Mouse (Mus musculus): ENCODE data around the gene Gm42688.

Gene Gm42688

DNA sequence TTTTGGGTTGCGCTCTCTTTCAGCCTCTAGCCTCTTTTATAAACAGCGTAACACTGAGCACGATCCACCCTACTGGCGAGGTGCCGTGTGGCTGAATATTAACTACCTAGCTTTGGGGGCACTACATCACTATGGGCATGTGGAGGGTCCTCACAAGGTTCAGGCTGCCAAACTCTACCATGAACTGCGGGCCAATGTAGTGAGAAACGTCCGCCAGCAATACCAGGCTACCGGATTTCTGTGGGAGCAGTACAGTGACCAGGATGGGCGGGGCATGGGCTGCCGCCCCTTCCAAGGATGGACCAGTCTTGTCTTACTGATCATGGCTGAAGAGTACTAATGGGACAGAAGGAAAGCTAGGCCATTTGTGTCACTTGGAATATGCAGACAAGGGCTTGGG, 17.0 kb downstream of the Gm42688 start:
- DNase-seq: no peak

- DNase-seq: peak; percentile 29 to 43
Measured at GRCm38 (mm10) chr6:83118825-83119733, 17.7 kb downstream of the Gm42688 start.

- DNase-seq: no peak
Measured at GRCm38 (mm10) chr6:83119734-83120051, 18.3 kb downstream of the Gm42688 start.

DNA sequence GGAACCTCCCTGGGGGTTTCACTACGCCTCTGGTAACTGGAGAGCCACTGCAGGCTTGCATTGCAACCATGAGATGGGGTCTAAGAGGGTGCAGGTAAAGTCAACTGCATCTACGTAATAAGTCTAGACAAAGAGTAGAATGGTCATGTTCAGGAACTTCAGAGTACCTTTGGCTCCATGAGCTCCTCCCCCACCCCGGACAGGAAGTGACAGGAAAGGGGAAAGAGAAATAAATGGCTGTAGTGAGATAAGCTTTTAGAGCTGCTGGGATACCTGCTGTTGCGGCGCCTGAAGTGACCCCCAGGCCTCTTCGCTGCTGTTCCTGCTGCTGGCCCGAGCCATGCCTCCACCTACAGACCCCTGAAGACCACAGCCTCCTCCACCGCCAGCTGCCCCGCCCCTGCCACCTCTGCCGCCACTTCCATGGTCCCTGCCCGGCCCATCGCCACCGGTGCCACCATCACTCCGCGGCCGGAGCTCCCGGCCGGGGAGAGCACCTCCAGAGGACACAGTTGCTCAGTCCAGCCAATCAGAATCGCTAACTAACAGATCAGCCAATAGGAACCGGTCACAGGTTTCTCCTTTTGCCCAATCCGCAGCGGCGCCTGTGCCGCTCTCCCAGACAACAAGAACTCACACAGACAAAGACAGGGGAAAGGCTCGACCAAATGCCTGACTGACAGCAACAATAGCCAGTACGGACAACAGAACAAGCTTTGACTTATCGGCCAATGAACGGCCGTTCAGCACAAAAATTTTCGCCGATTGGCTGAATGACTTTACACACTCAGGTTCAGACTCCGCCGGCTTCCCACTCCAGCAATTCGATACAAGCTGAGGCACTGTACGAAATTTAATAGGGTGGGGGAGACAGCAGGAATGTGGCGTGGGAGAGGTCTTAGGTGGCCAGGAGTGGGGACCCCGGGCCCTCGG, 19.8 kb downstream of the Gm42688 start, which contains the start of gene Wbp1:
TSS of gene Wbp1 (minus strand) at position 630 of the 933 bp plus-strand sequence.
- DNase-seq: peak; percentile 86 to 94

- DNase-seq: peak in 1 of 2 experiments; percentile 64
Measured at GRCm38 (mm10) chr6:83121863-83122710, 20.7 kb downstream of the Gm42688 start.

DNA sequence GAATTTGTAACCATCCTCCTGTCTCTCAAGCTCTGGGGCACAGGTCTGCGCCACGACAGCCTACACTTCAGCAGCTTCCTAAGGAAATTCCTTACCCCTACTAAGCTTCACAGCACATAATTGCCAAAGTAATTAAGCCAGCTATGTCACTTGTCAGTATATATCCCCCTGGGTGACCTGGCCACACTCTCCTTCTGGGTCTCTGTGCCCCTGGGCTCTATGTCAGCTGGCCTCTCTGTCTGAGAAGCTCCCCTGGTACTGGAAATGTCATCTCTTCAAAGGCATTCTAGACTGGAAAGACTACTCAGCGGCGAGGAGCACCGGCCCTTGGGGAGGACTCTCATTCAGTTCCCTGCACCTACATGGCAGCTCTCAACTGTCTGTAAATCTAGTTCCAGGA, 21.5 kb downstream of the Gm42688 start:
- no peak for DNase-seq

DNA sequence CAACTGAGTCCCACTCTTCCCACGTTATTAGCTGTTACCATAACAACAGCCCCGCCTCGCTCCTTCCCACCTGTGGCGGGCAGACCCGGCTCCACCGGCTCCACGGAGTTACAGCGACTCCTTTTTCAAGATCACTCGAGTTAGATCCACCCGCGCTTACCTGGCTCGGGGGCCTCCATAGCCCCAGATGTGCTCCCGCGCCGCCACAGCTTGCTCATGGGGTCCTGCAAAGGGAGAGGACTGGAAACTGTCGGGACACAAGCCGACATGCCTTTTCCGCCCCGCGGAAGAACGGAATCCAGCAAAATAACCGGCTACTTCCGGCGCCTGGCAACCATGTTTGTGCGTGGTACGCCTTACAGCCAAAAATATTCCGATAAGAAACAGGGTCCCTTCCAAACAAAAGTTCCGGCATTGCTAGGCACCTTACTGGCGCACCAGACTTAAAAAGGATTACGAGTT, 23.5 kb downstream of the Gm42688 start:
- peak; percentile 88 to 89 for DNase-seq

DNA sequence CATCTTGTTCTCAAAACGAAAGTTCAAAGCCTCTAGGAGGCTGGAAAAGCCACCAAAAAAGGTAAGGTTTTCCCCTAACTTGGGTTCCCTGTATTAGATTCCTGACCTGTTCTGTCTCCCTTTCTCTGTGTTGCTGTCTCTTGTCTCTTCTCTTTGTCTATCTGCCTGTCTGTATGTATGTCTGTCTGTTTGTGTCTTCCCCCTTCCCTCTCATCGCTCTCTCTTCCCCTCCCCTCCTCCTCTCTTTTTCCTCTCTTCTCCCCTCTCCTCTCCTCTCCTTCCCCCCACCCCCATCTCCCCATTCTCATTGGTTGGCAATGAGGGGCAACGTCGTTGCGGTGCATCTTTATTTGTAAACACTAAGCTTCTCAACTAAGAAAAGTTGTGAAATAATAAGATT, 23.9 kb downstream of the Gm42688 start, which contains the start of gene Ino80b:
TSS of gene Ino80b (minus strand) at position 101 of the 400 bp plus-strand sequence.
- DNase-seq: no peak

DNA sequence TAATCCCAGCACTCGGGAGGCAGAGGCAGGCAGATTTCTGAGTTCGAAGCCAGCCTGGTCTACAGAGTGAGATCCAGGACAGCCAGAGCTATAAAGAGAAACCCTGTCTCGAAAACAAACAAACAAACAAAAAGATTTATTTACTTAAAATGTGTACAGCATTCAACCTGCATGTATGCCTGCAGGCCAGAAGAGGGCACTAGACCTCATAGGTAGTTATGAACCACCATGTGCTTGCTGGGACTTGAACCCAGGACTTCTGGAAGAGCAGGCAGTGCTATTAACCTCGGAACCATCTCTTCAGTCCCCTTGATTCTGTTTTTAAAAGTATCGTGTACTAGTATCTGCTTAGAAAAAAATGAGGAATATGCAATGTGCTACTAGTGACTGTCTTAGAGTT, 26.0 kb downstream of the Gm42688 start:
- no peak for DNase-seq

GRCm38 (mm10) chr6:83131469-83132034, 30.1 kb downstream of the Gm42688 start:
- DNase-seq: no peak

DNA sequence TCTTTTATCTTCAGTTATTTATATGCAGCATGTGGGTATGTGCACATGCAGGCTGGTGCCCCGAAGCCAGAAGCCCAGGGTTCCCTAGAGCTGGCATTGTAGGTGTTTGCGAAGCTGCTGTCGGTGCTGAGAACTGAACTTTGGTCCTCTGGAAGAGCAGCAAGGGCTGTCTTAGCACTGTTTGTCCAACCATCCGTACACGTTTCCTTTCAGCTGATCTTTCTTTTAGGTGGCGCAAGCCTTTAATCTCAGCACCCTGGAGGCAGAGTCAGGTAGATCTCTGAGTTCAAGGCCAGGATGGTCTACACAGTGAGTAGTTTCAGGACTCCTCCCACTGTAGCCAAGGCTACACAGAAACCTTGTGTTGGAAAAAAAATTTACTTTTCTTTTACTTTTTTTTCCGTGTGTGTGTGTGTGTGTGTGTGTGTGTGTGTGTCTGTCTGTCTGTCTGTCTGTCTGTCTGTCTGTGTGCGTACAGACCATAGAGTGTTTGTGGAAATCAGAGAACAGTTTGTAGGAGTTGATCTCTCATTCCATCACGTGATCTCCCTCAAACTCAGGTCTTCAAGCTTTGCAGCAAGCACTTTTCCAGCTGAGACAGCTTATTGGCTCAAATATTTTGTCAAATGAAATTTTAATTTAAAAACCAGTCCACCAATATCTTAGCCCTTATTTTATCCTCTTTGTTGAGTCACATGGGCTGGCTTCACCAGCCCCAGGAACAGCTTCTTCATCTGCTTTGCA, 30.9 kb downstream of the Gm42688 start:
- no peak for DNase-seq

DNA sequence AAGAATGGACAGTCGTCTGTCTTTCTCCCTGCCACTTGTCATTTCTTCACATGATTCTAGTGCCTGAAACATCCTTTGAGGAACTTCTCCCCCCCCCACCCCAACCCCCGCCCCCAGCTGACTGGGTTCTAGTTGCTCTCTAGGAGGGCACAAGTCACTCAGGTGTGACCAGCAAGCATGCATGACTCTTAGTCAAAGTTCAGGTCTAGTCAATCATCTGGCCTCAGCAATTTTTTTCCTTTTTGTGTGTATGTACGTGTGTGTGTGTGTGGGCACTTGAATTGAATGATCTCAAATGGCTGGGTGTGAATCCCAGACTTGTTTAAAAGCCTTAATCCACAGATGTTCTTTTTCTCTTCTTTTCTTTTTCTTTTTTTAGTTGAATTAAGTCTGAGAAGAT, 32.8 kb downstream of the Gm42688 start:
- no peak for DNase-seq

DNA sequence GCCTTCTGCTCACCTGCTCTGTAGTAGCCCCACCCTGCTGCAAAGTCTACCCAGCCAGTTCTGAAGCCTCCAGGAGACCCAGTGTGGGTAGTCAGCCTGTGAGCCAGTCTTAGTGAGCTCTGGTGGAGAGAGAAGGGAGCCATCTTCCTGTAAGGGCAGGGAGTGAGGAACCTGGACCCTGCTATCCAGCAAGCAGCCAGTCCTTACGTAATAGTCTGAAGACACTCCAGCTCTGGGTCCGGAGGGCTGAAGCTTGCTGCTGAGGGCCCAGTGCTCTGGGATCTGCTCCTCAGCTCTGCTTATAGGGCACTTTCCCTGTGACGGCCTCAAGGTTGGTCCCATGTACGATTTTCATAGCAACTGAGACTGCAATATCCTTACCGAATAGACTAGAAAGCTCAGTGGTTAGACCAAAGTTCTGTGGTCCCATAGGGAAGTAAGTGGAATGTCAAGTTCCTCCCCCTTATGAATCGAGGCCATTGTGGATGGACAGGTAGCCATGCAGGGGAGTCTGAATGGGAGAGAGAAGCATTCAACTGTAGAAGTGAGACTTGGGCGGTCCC, 33.6 kb downstream of the Gm42688 start, which contains the start of gene Rtkn:
TSS of gene Rtkn (plus strand) at position 513 of the 563 bp plus-strand sequence.
- DNase-seq: no peak

DNA sequence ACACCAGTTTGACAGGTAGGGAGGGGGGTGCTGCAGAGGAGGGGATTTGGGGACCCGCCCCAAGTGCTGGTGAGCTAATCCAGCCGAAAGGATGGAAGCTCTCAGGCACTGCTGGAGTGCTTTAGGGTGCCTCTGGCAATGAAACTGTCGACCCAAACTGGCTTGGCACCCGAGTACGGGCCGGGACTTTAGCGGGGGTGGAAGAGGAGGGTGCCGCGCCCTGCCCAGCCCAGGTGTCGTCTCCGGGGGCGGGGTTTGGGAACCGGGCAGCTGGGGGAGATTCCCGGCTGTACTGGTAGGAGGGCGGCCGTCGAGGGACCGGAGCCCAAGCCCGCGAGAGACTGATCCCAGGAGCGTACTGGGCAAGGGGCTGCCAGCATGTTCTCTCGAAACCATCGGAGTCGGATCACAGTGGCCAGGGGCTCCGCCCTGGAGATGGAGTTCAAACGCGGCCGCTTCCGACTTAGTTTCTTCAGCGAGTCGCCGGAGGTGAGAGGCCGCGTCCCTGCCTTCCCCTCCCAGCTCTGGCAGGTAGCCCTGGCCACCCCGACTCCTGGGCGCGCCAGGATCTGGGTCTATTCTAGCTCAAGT, 34.2 kb downstream of the Gm42688 start:
- DNase-seq: peak in 1 of 2 experiments; percentile 26

DNA sequence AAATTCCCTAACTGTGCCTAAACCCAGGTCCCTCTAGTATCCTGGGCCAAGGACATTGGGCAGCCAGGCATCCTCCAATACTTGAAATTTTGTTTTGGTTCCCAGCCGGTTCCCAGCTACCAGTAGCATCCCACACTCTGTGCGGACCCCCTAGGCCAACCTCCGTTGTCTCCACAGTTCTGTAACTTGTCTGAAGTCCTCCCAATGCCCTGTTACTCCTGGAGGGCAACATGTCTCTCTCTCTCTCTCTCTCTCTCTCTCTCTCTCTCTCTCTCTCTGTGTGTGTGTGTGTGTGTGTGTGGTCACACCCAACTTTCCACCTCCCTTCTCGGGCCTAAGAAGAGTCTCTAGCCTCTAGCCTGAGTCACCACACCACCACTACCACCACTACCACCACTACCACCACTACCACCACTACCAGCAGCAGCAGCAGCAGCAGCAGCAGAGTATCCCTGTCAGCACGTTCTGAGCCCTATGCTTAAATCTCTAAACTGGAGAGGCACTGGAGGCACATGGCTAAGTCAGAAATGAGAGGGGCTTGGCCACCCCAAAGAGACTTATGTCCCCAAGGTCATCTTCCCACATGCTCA, 35.0 kb downstream of the Gm42688 start:
- DNase-seq: no peak

- DNase-seq: peak; percentile 49 to 74
Measured at GRCm38 (mm10) chr6:83136881-83137575, 35.6 kb downstream of the Gm42688 start.

- peak in 1 of 2 experiments; percentile 35 for DNase-seq
Measured at GRCm38 (mm10) chr6:83137576-83137950, 36.1 kb downstream of the Gm42688 start.

- DNase-seq: peak in 1 of 2 experiments; percentile 41
Measured at GRCm38 (mm10) chr6:83138056-83138455, 36.6 kb downstream of the Gm42688 start.

GRCm38 (mm10) chr6:83140044-83140443, 38.6 kb downstream of the Gm42688 start:
- DNase-seq: no peak

All from thymus, postnatal 36 days (tissue).